Mouse (Mus musculus) heart, embryonic 14.5 days (tissue): ENCODE measurements around the gene Phex. TPM values are rescaled to one million over a fixed set of nuclear protein-coding genes. Genes with fewer than 3 reads are reported as not detected.

Source experiments
- ATAC-seq: fragments of 200-750 bp; cut with Nextera tagmentation; 2 replicates; pipeline ENCODE4 v1.8.0; 2017; ENCODE audit warnings: low read depth, moderate TSS enrichment; ENCODE audit not compliant: insufficient number of reproducible peaks, insufficient read depth, low FRiP score
- H3K27ac ChIP-seq, 2 experiments: fragments of 200-500 bp in 1 of 2; fragments of 300-500 bp in 1 of 2; sonication (generic) in 1 of 2; replicated peaks in 1 of 2; 2 replicates each; pipeline ENCODE4 v1.5.1; 2012 to 2014; ENCODE audit warnings: low read depth in 2 of 2, low read length in 2 of 2, control low read depth in 1 of 2, mild to moderate bottlenecking in 1 of 2, mixed read lengths in 1 of 2; ENCODE audit not compliant: control insufficient read depth in 1 of 2, insufficient read depth in 1 of 2
- H3K27me3 ChIP-seq: fragments of 300-500 bp; sonication (generic); 2 replicates; pipeline ENCODE4 v1.6.1; 2014; ENCODE audit warnings: mild to moderate bottlenecking, low read length, control low read depth; ENCODE audit not compliant: control insufficient read depth, insufficient read depth
- H3K36me3 ChIP-seq: fragments of 300-500 bp; sonication (generic); 2 replicates; pipeline ENCODE4 v1.6.1; 2014; ENCODE audit warnings: mild to moderate bottlenecking, control low read depth, low read length, mixed read lengths; ENCODE audit not compliant: control insufficient read depth, insufficient read depth
- H3K4me1 ChIP-seq, 2 experiments: fragments of 200-500 bp in 1 of 2; fragments of 300-500 bp in 1 of 2; sonication (generic) in 1 of 2; 2 replicates each; pipeline ENCODE4 v1.6.1; 2012 to 2014; ENCODE audit warnings: low read length in 2 of 2, control low read depth in 1 of 2, mixed read lengths in 1 of 2; ENCODE audit not compliant: control insufficient read depth in 2 of 2, insufficient read depth in 2 of 2
- H3K4me2 ChIP-seq: fragments of 300-500 bp; sonication (generic); 2 replicates; pipeline ENCODE4 v1.6.1; 2014; ENCODE audit warnings: mild to moderate bottlenecking, low read length
- H3K4me3 ChIP-seq, 2 experiments: fragments of 200-500 bp in 1 of 2; fragments of 300-500 bp in 1 of 2; sonication (generic) in 1 of 2; 2 replicates each; pipeline ENCODE4 v1.5.1; 2012 to 2014; ENCODE audit warnings: low read length in 2 of 2, mild to moderate bottlenecking in 2 of 2, control low read depth in 1 of 2, low read depth in 1 of 2, moderate library complexity in 1 of 2; ENCODE audit not compliant: control insufficient read depth in 1 of 2, insufficient read depth in 1 of 2
- H3K9ac ChIP-seq: fragments of 300-500 bp; sonication (generic); 2 replicates; pipeline ENCODE4 v1.6.1; 2014; ENCODE audit warnings: mild to moderate bottlenecking, low read length
- H3K9me3 ChIP-seq: fragments of 300-500 bp; sonication (generic); 2 replicates; pipeline ENCODE4 v1.6.1; 2016; ENCODE audit warnings: low read length, control low read depth; ENCODE audit not compliant: control insufficient read depth
- WGBS: fragments of 180-500 bp; shearing (Covaris S2); extraction: QIAGEN DNeasy Blood & Tissue Kit; methylation state at CpG from one replicate; pipeline ENCODE4 v1.1.7; 2014; 5-methylcytosine and 5-hydroxymethylcytosine counted together
- microRNA-seq: library from miRNA; unstranded; fragments of <30 nt; microRNA quantifications from one replicate; pipeline ENCODE4, GENCODE M21; 2016
- polyA plus RNA-seq: library from polyadenylated mRNA; unstranded; fragments of >200 nt; fragmentation: Nextera tagmentation; extraction: Ambion mirVana; gene quantifications from 2 replicates; pipeline ENCODE4 v1.2.1, GENCODE M21; 2014

The Phex gene
- polyA plus RNA-seq, 1 experiment from 2014 or later = 0.26 TPM

- H3K9me3 ChIP-seq = no peaks in the 10 kb centered on the region
- no peak overlapping the region for H3K9ac ChIP-seq
- no peaks in the 10 kb centered on the region for H3K36me3 ChIP-seq
- H3K4me3 ChIP-seq = no peak overlapping the region
- no peaks in the 10 kb centered on the region for H3K4me1 ChIP-seq
- no peak for ATAC-seq
- H3K27me3 ChIP-seq = no peaks in the 10 kb centered on the region
- no peak overlapping the region for H3K27ac ChIP-seq
- H3K4me2 ChIP-seq = no peak overlapping the region
Observed at GRCm38 (mm10) chrX:157144675-157145074, 270.4 kb downstream of the Phex start.

GRCm38 (mm10) chrX:157139601-157140000 is 275.5 kb downstream of the Phex start:
- H3K9me3 ChIP-seq = no peaks in the 10 kb centered on the region
- H3K36me3 ChIP-seq = no peaks in the 10 kb centered on the region
- H3K9ac ChIP-seq = no peak overlapping the region
- H3K27ac ChIP-seq = no peak overlapping the region
- ATAC-seq = no peak
- no peaks in the 10 kb centered on the region for H3K4me1 ChIP-seq
- H3K4me3 ChIP-seq = no peak overlapping the region
- H3K4me2 ChIP-seq = no peak overlapping the region
- WGBS = 70% methylated on average over 6 of the region's 6 CpGs
- no peaks in the 10 kb centered on the region for H3K27me3 ChIP-seq

Small RNA genes lying within 50 kb of the gene (microRNA-seq; reads per million reads assigned to microRNA genes)
- not detected for gene Gm23798

Other genes with a start within 250 kb of the Phex start
- gene Sms, start 77.0 kb upstream of the Phex start, polyA plus RNA-seq = 57.9 and 60.8 TPM in 2 replicates
- 2.9 and 3.1 TPM in 2 replicates for gene Yy2, start 153.7 kb upstream of the Phex start, polyA plus RNA-seq
- 14.8 and 14.9 TPM in 2 replicates for gene Mbtps2, start 183.4 kb upstream of the Phex start, polyA plus RNA-seq